Mouse (Mus musculus) CH12.LX (cell line): ENCODE data around the gene Usp21. TPM values are rescaled to one million over a fixed set of nuclear protein-coding genes. Genes with fewer than 3 reads are reported as not detected.

Experiments
- DNase-seq: peaks from one replicate; pipeline ENCODE4 v3.0.0-alpha.2; 2013; ENCODE audit errors: extremely low read depth
- H3K27ac ChIP-seq: 2 replicates; pipeline ENCODE4 v1.5.1; 2012; ENCODE audit warnings: low read depth, mild to moderate bottlenecking, control low read depth, moderate library complexity; ENCODE audit not compliant: insufficient read depth
- H3K27me3 ChIP-seq: replicated peaks from 2 replicates; pipeline ENCODE3; 2012; ENCODE audit warnings: inconsistent platforms
- H3K36me3 ChIP-seq, 2 experiments: replicated peaks in 1 of 2; 2 replicates each; pipeline versions ENCODE3 to v1.6.1; 2012; ENCODE audit warnings: inconsistent platforms in 1 of 2, low read length in 1 of 2, mild to moderate bottlenecking in 1 of 2, mixed read lengths in 1 of 2, moderate library complexity in 1 of 2; ENCODE audit not compliant: control insufficient read depth in 1 of 2, insufficient read depth in 1 of 2
- H3K4me1 ChIP-seq, 2 experiments: 2 replicates each; pipeline ENCODE4 v1.6.1; 2012; ENCODE audit warnings: inconsistent platforms in 1 of 2, moderate library complexity in 1 of 2; ENCODE audit not compliant: insufficient read depth in 2 of 2, control insufficient read depth in 1 of 2
- H3K4me2 ChIP-seq: 2 replicates; pipeline ENCODE4 v1.6.1; 2012; ENCODE audit warnings: low read depth, mild to moderate bottlenecking, control low read depth; ENCODE audit not compliant: poor library complexity, insufficient read depth, severe bottlenecking
- H3K4me3 ChIP-seq, 3 experiments: fragments of 150-350 bp in 1 of 3; sonication (generic) in 1 of 3; replicated peaks in 1 of 3; 2 replicates each; pipeline versions ENCODE3 to v1.5.1; 2011 to 2012; ENCODE audit warnings: low read depth in 2 of 3, low read length in 2 of 3, mild to moderate bottlenecking in 2 of 3, moderate library complexity in 2 of 3, control low read depth in 1 of 3, improper control_type of control experiment in 1 of 3, inconsistent platforms in 1 of 3, mixed read lengths in 1 of 3; ENCODE audit not compliant: poor library complexity in 1 of 3
- H3K79me2 ChIP-seq: replicated peaks from 2 replicates; pipeline ENCODE4 v1.6.1; 2012; ENCODE audit warnings: mild to moderate bottlenecking, moderate library complexity; ENCODE audit not compliant: control insufficient read depth, poor library complexity, insufficient read depth, severe bottlenecking; ENCODE audit errors: extremely low read depth
- H3K9ac ChIP-seq: 2 replicates; pipeline ENCODE4 v1.6.1; 2012; ENCODE audit warnings: low read depth, mild to moderate bottlenecking, control low read depth, moderate library complexity; ENCODE audit not compliant: insufficient read depth
- H3K9me3 ChIP-seq: replicated peaks from 2 replicates; pipeline ENCODE3; 2012; ENCODE audit warnings: low read length, inconsistent platforms, mixed read lengths
- CHD2 ChIP-seq: IDR thresholded peaks from 2 replicates; pipeline ENCODE4 v1.6.1; 2011; ENCODE audit warnings: low read length, improper control_type of control experiment
- ELF1 ChIP-seq: IDR thresholded peaks from 2 replicates; pipeline ENCODE4 v1.6.1; 2014; ENCODE audit warnings: low read depth, mild to moderate bottlenecking, inconsistent platforms, low read length, improper control_type of control experiment
- IRF4 ChIP-seq: IDR thresholded peaks from 2 replicates; pipeline ENCODE4 v1.6.1; 2014; ENCODE audit warnings: low read depth, mild to moderate bottlenecking, inconsistent platforms, low read length, improper control_type of control experiment
- MEF2A ChIP-seq: IDR thresholded peaks from 2 replicates; pipeline ENCODE4 v1.6.1; 2014; ENCODE audit warnings: low read depth, mild to moderate bottlenecking, inconsistent platforms, low read length, improper control_type of control experiment, borderline replicate concordance
- NRF1 ChIP-seq: IDR thresholded peaks from 2 replicates; pipeline ENCODE4 v1.6.1; 2014; ENCODE audit warnings: low read depth, mild to moderate bottlenecking, inconsistent platforms, low read length, improper control_type of control experiment, moderate library complexity
- PAX5 ChIP-seq: IDR thresholded peaks from 2 replicates; pipeline ENCODE4 v1.6.1; 2012; ENCODE audit warnings: low read length, inconsistent platforms, mixed read lengths
- SMC3 ChIP-seq: IDR thresholded peaks from 2 replicates; pipeline ENCODE4 v1.6.1; 2011; ENCODE audit warnings: low read depth, low read length, improper control_type of control experiment
- TCF12 ChIP-seq: IDR thresholded peaks from 2 replicates; pipeline ENCODE4 v1.6.1; 2014; ENCODE audit warnings: low read depth, mild to moderate bottlenecking, inconsistent platforms, low read length, improper control_type of control experiment
- UBTF ChIP-seq: IDR thresholded peaks from 2 replicates; pipeline ENCODE4 v1.6.1; 2012; ENCODE audit warnings: low read depth, mild to moderate bottlenecking, inconsistent platforms, low read length, improper control_type of control experiment, moderate library complexity
- USF1 ChIP-seq: IDR thresholded peaks from 2 replicates; pipeline ENCODE4 v1.6.1; 2014; ENCODE audit warnings: low read depth, mild to moderate bottlenecking, inconsistent platforms, low read length, improper control_type of control experiment
- ZC3H11A ChIP-seq: IDR thresholded peaks from 2 replicates; pipeline ENCODE4 v1.6.1; 2012; ENCODE audit warnings: low read depth, mild to moderate bottlenecking, inconsistent platforms, low read length, improper control_type of control experiment
- ZMIZ1 ChIP-seq: IDR thresholded peaks from 2 replicates; pipeline ENCODE4 v1.6.1; 2012; ENCODE audit warnings: low read depth, mild to moderate bottlenecking, inconsistent platforms, low read length, improper control_type of control experiment
- ZNF384 ChIP-seq: IDR thresholded peaks from 2 replicates; pipeline ENCODE4 v1.6.1; 2012; ENCODE audit warnings: low read depth, low read length, improper control_type of control experiment, inconsistent platforms
- dilution Hi-C: fragments of 300-500 bp; cut with MboI; formaldehyde crosslinking; loops from 2 replicates; pipeline ENCODE4 v1.14.3; 2020; ENCODE audit warnings: low sequenced_read_pairs; ENCODE audit not compliant: extremely low pct_unique_long_range_greater_than_20kb, extremely low pct_ligation_motif_present
- in situ Hi-C: fragments of 300-500 bp; cut with MboI; formaldehyde crosslinking; loops from 3 replicates; pipeline ENCODE4 v1.14.3; 2019; ENCODE audit warnings: low sequenced_read_pairs, low pct_ligation_motif_present, low pct_unique_long_range_greater_than_20kb, mixed read lengths
- polyA plus RNA-seq: library from polyadenylated mRNA; unstranded; fragments of >175 nt; gene quantifications from 2 replicates; pipeline ENCODE4 v1.2.1, GENCODE M21; 2012; ENCODE audit warnings: low read depth; ENCODE audit not compliant: insufficient read length
- total RNA-seq, 2 experiments: library from RNA; depleted of rRNA; stranded (reverse); fragments of 300-350 nt in 1 of 2; fragments of >200 nt in 1 of 2; gene quantifications; 2 replicates each; pipeline ENCODE4 v1.2.3; 2012 to 2014

Usp21 gene
- total and polyA plus RNA-seq, 3 experiments = 8.5 to 37.6 (median 14.2) TPM

- Histone ChIP-seq H3K79me2 (no peaks in the 10 kb centered on the region), H3K9me3 (no peaks in the 10 kb centered on the region), H3K9ac (no peak overlapping the region), H3K4me1 (peaks cover 11 to 62% of the 10 kb centered on the region in 2 experiments), H3K27me3 (no peaks in the 10 kb centered on the region), H3K4me3 (peak overlapping the region; percentile 26 to 49 (median 43)), H3K27ac (no peak overlapping the region), H3K36me3 (peaks cover 40 to 53% of the 10 kb centered on the region in 2 experiments), H3K4me2 (no peak overlapping the region)
- dilution Hi-C loops (no loop called here), in situ Hi-C loops (no loop called here)
- no peak for TF ChIP-seq USF1
- 0 out of 2 replicates have a peak, but pooled peaks have one; percentile 13 for TF ChIP-seq TCF12
- DNase-seq = no peak
These were observed 54.7 kb downstream of the Usp21 start for GRCm38 (mm10) chr1:171232800-171233730.

- Histone ChIP-seq H3K79me2 (no peaks in the 10 kb centered on the region), H3K9ac (no peak overlapping the region), H3K4me3 (peak overlapping the region in 1 of 3 experiments; percentile 43), H3K9me3 (no peaks in the 10 kb centered on the region), H3K4me1 (peaks cover 11 to 62% of the 10 kb centered on the region in 2 experiments), H3K4me2 (0 out of 2 replicates have a peak overlapping the region, but pooled peaks have one; percentile 7), H3K36me3 (peaks cover 33 to 46% of the 10 kb centered on the region in 2 experiments), H3K27me3 (no peaks in the 10 kb centered on the region), H3K27ac (peak overlapping the region; percentile 26; the same call in 1 of the 2 replicates)
- TF ChIP-seq NRF1 (no peak), ELF1 (no peak), SMC3 (no peak), MEF2A (no peak), IRF4 (no peak), ZMIZ1 (no peak), ZC3H11A (no peak), ZNF384 (no peak), UBTF (no peak), CHD2 (no peak), PAX5 (no peak), TCF12 (no peak)
- in situ Hi-C loops = no loop called here
- no peak for DNase-seq
- dilution Hi-C loops = no loop called here
These were observed 55.4 kb downstream of the Usp21 start for GRCm38 (mm10) chr1:171232348-171232747.

Other genes starting within 250 kb of the Usp21 start
Only the 20 nearest of the 25 such genes appear.
- gene Sdhc, start 137.4 kb downstream of the Usp21 start, total RNA-seq (2012; rRNA removed) = 79.4 and 87.5 TPM in 2 replicates
- 178 and 205 TPM in 2 replicates for gene Sdhc, start 137.4 kb downstream of the Usp21 start, total RNA-seq (2014; rRNA removed)
- gene Sdhc, start 137.4 kb downstream of the Usp21 start, polyA plus RNA-seq = 120 and 153 TPM in 2 replicates
- 0.04 and 0.21 TPM in 2 replicates for gene Mpz, start 137.3 kb downstream of the Usp21 start, total RNA-seq (2012; rRNA removed)
- gene Mpz, start 137.3 kb downstream of the Usp21 start, total RNA-seq (2014; rRNA removed) = not detected in 2 replicates
- gene Mpz, start 137.3 kb downstream of the Usp21 start, polyA plus RNA-seq = 0.26 and 0.49 TPM in 2 replicates
- gene Pcp4l1, start 91.7 kb downstream of the Usp21 start, total RNA-seq (2012; rRNA removed) = not detected in 2 replicates
- gene Pcp4l1, start 91.7 kb downstream of the Usp21 start, total RNA-seq (2014; rRNA removed) = not detected in 2 replicates
- not detected in 2 replicates for gene Pcp4l1, start 91.7 kb downstream of the Usp21 start, polyA plus RNA-seq
- 1.2 and 1.6 TPM in 2 replicates for gene Nr1i3, start 74.0 kb downstream of the Usp21 start, total RNA-seq (2012; rRNA removed)
- not detected in 2 replicates for gene Nr1i3, start 74.0 kb downstream of the Usp21 start, total RNA-seq (2014; rRNA removed)
- gene Nr1i3, start 74.0 kb downstream of the Usp21 start, polyA plus RNA-seq = 0.10 and 0.23 TPM in 2 replicates
- 37.1 and 37.6 TPM in 2 replicates for gene Tomm40l, start 65.5 kb downstream of the Usp21 start, total RNA-seq (2012; rRNA removed)
- gene Tomm40l, start 65.5 kb downstream of the Usp21 start, total RNA-seq (2014; rRNA removed) = 34.4 and 36.0 TPM in 2 replicates
- gene Tomm40l, start 65.5 kb downstream of the Usp21 start, polyA plus RNA-seq = 24.7 and 32.8 TPM in 2 replicates
- gene Apoa2, start 62.9 kb downstream of the Usp21 start, total RNA-seq (2012; rRNA removed) = 5.3 and 6.2 TPM in 2 replicates
- 3.0 and 3.7 TPM in 2 replicates for gene Apoa2, start 62.9 kb downstream of the Usp21 start, total RNA-seq (2014; rRNA removed)
- gene Apoa2, start 62.9 kb downstream of the Usp21 start, polyA plus RNA-seq = 3.1 and 4.9 TPM in 2 replicates
- gene Fcer1g, start 53.6 kb downstream of the Usp21 start, total RNA-seq (2012; rRNA removed) = 10.1 and 13.6 TPM in 2 replicates
- gene Fcer1g, start 53.6 kb downstream of the Usp21 start, total RNA-seq (2014; rRNA removed) = 22.7 and 31.3 TPM in 2 replicates
- 35.6 and 51.2 TPM in 2 replicates for gene Fcer1g, start 53.6 kb downstream of the Usp21 start, polyA plus RNA-seq
- 0.13 and 0.25 TPM in 2 replicates for gene Adamts4, start 37.6 kb downstream of the Usp21 start, total RNA-seq (2012; rRNA removed)
- gene Adamts4, start 37.6 kb downstream of the Usp21 start, total RNA-seq (2014; rRNA removed) = 0.04 and 0.08 TPM in 2 replicates
- 0.09 and 0.19 TPM in 2 replicates for gene Adamts4, start 37.6 kb downstream of the Usp21 start, polyA plus RNA-seq
- 244 and 265 TPM in 2 replicates for gene Ndufs2, start 36.6 kb downstream of the Usp21 start, total RNA-seq (2012; rRNA removed)
- 239 and 242 TPM in 2 replicates for gene Ndufs2, start 36.6 kb downstream of the Usp21 start, total RNA-seq (2014; rRNA removed)
- gene Ndufs2, start 36.6 kb downstream of the Usp21 start, polyA plus RNA-seq = 242 and 264 TPM in 2 replicates
- 27.4 and 27.8 TPM in 2 replicates for gene B4galt3, start 17.7 kb downstream of the Usp21 start, total RNA-seq (2012; rRNA removed)
- 18.3 and 19.3 TPM in 2 replicates for gene B4galt3, start 17.7 kb downstream of the Usp21 start, total RNA-seq (2014; rRNA removed)
- 23.1 TPM in 2 replicates for gene B4galt3, start 17.7 kb downstream of the Usp21 start, polyA plus RNA-seq
- gene Ppox, start 6.8 kb downstream of the Usp21 start, total RNA-seq (2012; rRNA removed) = 12.4 and 13.6 TPM in 2 replicates
- gene Ppox, start 6.8 kb downstream of the Usp21 start, total RNA-seq (2014; rRNA removed) = 10.5 and 13.7 TPM in 2 replicates
- gene Ppox, start 6.8 kb downstream of the Usp21 start, polyA plus RNA-seq = 13.9 and 15.1 TPM in 2 replicates
- 98.4 and 120 TPM in 2 replicates for gene Ufc1, start 7.0 kb upstream of the Usp21 start, total RNA-seq (2012; rRNA removed)
- 115 and 121 TPM in 2 replicates for gene Ufc1, start 7.0 kb upstream of the Usp21 start, total RNA-seq (2014; rRNA removed)
- 71.4 and 76.2 TPM in 2 replicates for gene Ufc1, start 7.0 kb upstream of the Usp21 start, polyA plus RNA-seq
- 18.7 and 21.5 TPM in 2 replicates for gene Dedd, start 41.2 kb upstream of the Usp21 start, total RNA-seq (2012; rRNA removed)
- gene Dedd, start 41.2 kb upstream of the Usp21 start, total RNA-seq (2014; rRNA removed) = 13.1 and 14.5 TPM in 2 replicates
- 34.5 and 35.8 TPM in 2 replicates for gene Dedd, start 41.2 kb upstream of the Usp21 start, polyA plus RNA-seq
- gene Nit1, start 57.7 kb upstream of the Usp21 start, total RNA-seq (2012; rRNA removed) = 40.8 and 41.0 TPM in 2 replicates
- gene Nit1, start 57.7 kb upstream of the Usp21 start, total RNA-seq (2014; rRNA removed) = 48.6 and 51.4 TPM in 2 replicates
- 39.5 and 42.4 TPM in 2 replicates for gene Nit1, start 57.7 kb upstream of the Usp21 start, polyA plus RNA-seq
- gene Pfdn2, start 57.7 kb upstream of the Usp21 start, total RNA-seq (2012; rRNA removed) = 25.2 and 28.2 TPM in 2 replicates
- 32.3 and 33.0 TPM in 2 replicates for gene Pfdn2, start 57.7 kb upstream of the Usp21 start, total RNA-seq (2014; rRNA removed)
- 292 and 408 TPM in 2 replicates for gene Pfdn2, start 57.7 kb upstream of the Usp21 start, polyA plus RNA-seq
- 0.08 and 0.13 TPM in 2 replicates for gene Klhdc9, start 72.8 kb upstream of the Usp21 start, total RNA-seq (2012; rRNA removed)
- not detected in 2 replicates for gene Klhdc9, start 72.8 kb upstream of the Usp21 start, total RNA-seq (2014; rRNA removed)
- gene Klhdc9, start 72.8 kb upstream of the Usp21 start, polyA plus RNA-seq = not detected in 2 replicates
- 2.1 and 2.7 TPM in 2 replicates for gene Nectin4, start 82.1 kb upstream of the Usp21 start, total RNA-seq (2012; rRNA removed)
- 0.22 and 0.30 TPM in 2 replicates for gene Nectin4, start 82.1 kb upstream of the Usp21 start, total RNA-seq (2014; rRNA removed)
- gene Nectin4, start 82.1 kb upstream of the Usp21 start, polyA plus RNA-seq = 0.49 and 0.52 TPM in 2 replicates
- 70.8 and 81.4 TPM in 2 replicates for gene Arhgap30, start 101.0 kb upstream of the Usp21 start, total RNA-seq (2012; rRNA removed)
- 52.0 and 55.9 TPM in 2 replicates for gene Arhgap30, start 101.0 kb upstream of the Usp21 start, total RNA-seq (2014; rRNA removed)
- gene Arhgap30, start 101.0 kb upstream of the Usp21 start, polyA plus RNA-seq = 78.5 and 85.0 TPM in 2 replicates
- 59.4 and 73.7 TPM in 2 replicates for gene Usf1, start 123.3 kb upstream of the Usp21 start, total RNA-seq (2012; rRNA removed)
- 53.8 and 54.9 TPM in 2 replicates for gene Usf1, start 123.3 kb upstream of the Usp21 start, total RNA-seq (2014; rRNA removed)
- gene Usf1, start 123.3 kb upstream of the Usp21 start, polyA plus RNA-seq = 37.4 and 39.5 TPM in 2 replicates
- 2.5 and 2.6 TPM in 2 replicates for gene Tstd1, start 130.9 kb upstream of the Usp21 start, total RNA-seq (2012; rRNA removed)
- gene Tstd1, start 130.9 kb upstream of the Usp21 start, total RNA-seq (2014; rRNA removed) = 1.2 and 1.4 TPM in 2 replicates
- 3.5 and 4.4 TPM in 2 replicates for gene Tstd1, start 130.9 kb upstream of the Usp21 start, polyA plus RNA-seq